Mouse (Mus musculus): ENCODE data around the gene Tcp11l1. TPM values are rescaled to one million over a fixed set of nuclear protein-coding genes. Genes with fewer than 3 reads are reported as not detected.
A peak's percentile ranks its signal among the peaks of the same experiment; 100 is the strongest.

Gene Tcp11l1
- total RNA-seq, 2 experiments from 2014 or later, result 56.5 to 59.9 TPM

- intact Hi-C loops (cut with DNase I), result no loop called here
- DNase-seq, result peak; percentile 63
Measured at GRCm38 (mm10) chr2:104714254-104714691, 2.3 kb upstream of the Tcp11l1 start.

- intact Hi-C loops (cut with DNase I), result no loop called here
Measured at GRCm38 (mm10) chr2:104712486-104712809, 479 bp upstream of the Tcp11l1 start.

GRCm38 (mm10) chr2:104710670-104711370, 1.1 kb downstream of the Tcp11l1 start:
- DNase-seq, result no peak
- intact Hi-C loops (cut with DNase I), result no loop called here

More at GRCm38 (mm10) chr2:104712486-104712809, 479 bp upstream of the Tcp11l1 start:
- DNase-seq, result no peak

- intact Hi-C loops (cut with DNase I), result no loop called here
- no peak for DNase-seq
Measured at GRCm38 (mm10) chr2:104709786-104710337, 2.1 kb downstream of the Tcp11l1 start.

GRCm38 (mm10) chr2:104704355-104704754, 7.6 kb downstream of the Tcp11l1 start:
- intact Hi-C loops (cut with DNase I), result no loop called here
- DNase-seq, result no peak

GRCm38 (mm10) chr2:104703158-104703557, 8.8 kb downstream of the Tcp11l1 start:
- intact Hi-C loops (cut with DNase I), result no loop called here
- DNase-seq, result no peak

GRCm38 (mm10) chr2:104699659-104700058, 12.3 kb downstream of the Tcp11l1 start:
- intact Hi-C loops (cut with DNase I), result no loop called here
- no peak for DNase-seq

GRCm38 (mm10) chr2:104692551-104692950, 19.4 kb downstream of the Tcp11l1 start:
- intact Hi-C loops (cut with DNase I), result no loop called here

GRCm38 (mm10) chr2:104690720-104691119, 21.2 kb downstream of the Tcp11l1 start:
- intact Hi-C loops (cut with DNase I), result no loop called here
- no peak for DNase-seq

More at GRCm38 (mm10) chr2:104692551-104692950, 19.4 kb downstream of the Tcp11l1 start:
- DNase-seq, result no peak

GRCm38 (mm10) chr2:104688724-104689123, 23.2 kb downstream of the Tcp11l1 start:
- DNase-seq, result no peak
- intact Hi-C loops (cut with DNase I), result loop anchor here (5.0 kb wide), 1 partner anchor 89 kb away; no protein-coding TSS in a partner anchor

GRCm38 (mm10) chr2:104688321-104688720, 23.6 kb downstream of the Tcp11l1 start:
- no peak for DNase-seq
- intact Hi-C loops (cut with DNase I), result loop anchor here (5.0 kb wide), 1 partner anchor 89 kb away; no protein-coding TSS in a partner anchor

- intact Hi-C loops (cut with DNase I), result loop anchor here (5.0 kb wide), 1 partner anchor 90 kb away; no protein-coding TSS in a partner anchor
- no peak for DNase-seq
Measured at GRCm38 (mm10) chr2:104687261-104687660, 24.7 kb downstream of the Tcp11l1 start.

- peak; percentile 83 for DNase-seq
- intact Hi-C loops (cut with DNase I), result loop anchor here (5.0 kb wide), 1 partner anchor 92 kb away; no protein-coding TSS in a partner anchor
Measured at GRCm38 (mm10) chr2:104685418-104685817, 26.6 kb downstream of the Tcp11l1 start.

- intact Hi-C loops (cut with DNase I), result loop anchor here (5.0 kb wide), 1 partner anchor 93 kb away; no protein-coding TSS in a partner anchor
- DNase-seq, result no peak
Measured at GRCm38 (mm10) chr2:104684771-104685170, 27.2 kb downstream of the Tcp11l1 start.

GRCm38 (mm10) chr2:104677326-104677725, 34.6 kb downstream of the Tcp11l1 start:
- intact Hi-C loops (cut with DNase I), result no loop called here

GRCm38 (mm10) chr2:104671724-104672123, 40.2 kb downstream of the Tcp11l1 start:
- intact Hi-C loops (cut with DNase I), result no loop called here
- no peak for DNase-seq

More at GRCm38 (mm10) chr2:104677326-104677725, 34.6 kb downstream of the Tcp11l1 start:
- DNase-seq, result no peak

GRCm38 (mm10) chr2:104669122-104669804, 42.7 kb downstream of the Tcp11l1 start:
- intact Hi-C loops (cut with DNase I), result no loop called here
- no peak for DNase-seq

- intact Hi-C loops (cut with DNase I), result no loop called here
- DNase-seq, result no peak
Measured at GRCm38 (mm10) chr2:104663372-104664100, 48.4 kb downstream of the Tcp11l1 start.

GRCm38 (mm10) chr2:104658659-104659058, 53.3 kb downstream of the Tcp11l1 start:
- intact Hi-C loops (cut with DNase I), result no loop called here
- no peak for DNase-seq

- no peak for DNase-seq
- intact Hi-C loops (cut with DNase I), result no loop called here
Measured at GRCm38 (mm10) chr2:104615985-104616711, 95.8 kb downstream of the Tcp11l1 start.

All from left cerebral cortex, postnatal 4 days (tissue).